Comparison of ENCODE assay signal across 11 mouse cellular contexts in the genomic region with DNA sequence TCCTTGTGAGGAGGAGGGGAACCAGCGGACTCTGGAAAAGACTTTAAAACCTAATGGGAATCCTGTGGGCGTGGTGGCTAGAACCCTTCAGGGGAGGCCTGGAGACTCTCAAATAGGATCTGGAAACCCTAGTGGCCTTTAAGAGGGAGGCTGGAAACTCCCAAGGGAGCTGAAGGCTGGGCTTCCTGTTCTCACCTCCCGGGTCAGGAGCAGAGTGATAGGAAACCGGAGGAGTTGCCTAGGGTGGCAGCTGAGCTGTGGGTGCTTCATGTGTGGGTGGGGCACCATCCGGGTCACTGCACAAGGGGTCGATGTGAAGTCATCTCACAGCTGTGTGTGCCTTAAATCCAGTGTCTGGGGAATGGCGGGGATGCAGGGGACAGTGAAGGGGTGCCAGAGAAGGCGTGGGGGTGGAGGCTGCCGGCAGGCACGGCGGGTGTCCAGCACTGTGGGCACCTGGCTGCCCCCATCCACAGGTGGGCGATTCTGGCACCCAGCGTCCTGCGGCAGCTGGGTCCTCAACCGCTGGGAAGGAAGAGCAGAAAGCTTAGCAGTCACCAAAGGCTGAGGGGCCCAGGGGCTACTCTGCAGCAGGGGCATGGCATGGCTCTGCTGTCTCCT. TPM values are rescaled to one million over a fixed set of nuclear protein-coding genes. Genes with fewer than 3 reads are reported as not detected.
DNase-seq lines count a peak whose midpoint lies in the region; ATAC-seq lines count a peak whose summit lies in the region.
"Had no signal": no experiment of that assay in that cellular context is flagged by ENCODE, and none has a peak within 500 bp of the region (broad histone marks: within the 10 kb centered on the region; RNA-seq: fewer than 3 reads in every experiment).

No protein-coding gene starts in this region.

- no peaks in the 10 kb centered on the region for H3K36me3 ChIP-seq in forebrain, embryonic 11.5 days (ENCODE audit: control insufficient read depth, insufficient read depth, low read length)
- peaks cover 14% of the 10 kb centered on the region; the same call in 1 of the 2 replicates for H3K36me3 ChIP-seq in forebrain, embryonic 14.5 days (ENCODE audit: control insufficient read depth, insufficient read depth, low read length)
- H3K36me3 ChIP-seq in liver, embryonic 11.5 days (ENCODE audit: control insufficient read depth, insufficient read depth, low read length): peaks cover 7% of the 10 kb centered on the region; the same call in 1 of the 2 replicates

- no peaks in the 10 kb centered on the region for H3K27me3 ChIP-seq in forebrain, embryonic 11.5 days (ENCODE audit: control insufficient read depth, insufficient read depth, low read length)
- no peaks in the 10 kb centered on the region for H3K27me3 ChIP-seq in forebrain, embryonic 14.5 days (replicated peaks; ENCODE audit: control insufficient read depth, insufficient read depth, low read length)
- H3K27me3 ChIP-seq in liver, embryonic 11.5 days (replicated peaks; ENCODE audit: control insufficient read depth, insufficient read depth, low read length): no peaks in the 10 kb centered on the region

- H3K4me2 ChIP-seq in forebrain, embryonic 11.5 days (ENCODE audit: low read depth, low read length, severe bottlenecking): no peak overlapping the region
- H3K4me2 ChIP-seq in forebrain, embryonic 14.5 days (ENCODE audit: low read length): no peak overlapping the region
- H3K4me2 ChIP-seq in liver, embryonic 11.5 days: no peak overlapping the region

- intact Hi-C loops in heart, postnatal 14 days (cut with DNase I): no loop called here

- H3K9me3 ChIP-seq in forebrain, embryonic 11.5 days (ENCODE audit: control insufficient read depth, low read length): no peaks in the 10 kb centered on the region
- H3K9me3 ChIP-seq in forebrain, embryonic 14.5 days (replicated peaks; ENCODE audit: control insufficient read depth, low read length): no peaks in the 10 kb centered on the region
- no peaks in the 10 kb centered on the region for H3K9me3 ChIP-seq in liver, embryonic 11.5 days (ENCODE audit: control insufficient read depth, low read length)
- H3K9me3 ChIP-seq: G1E had no signal

- 29% methylated on average over 15 of the region's 15 CpGs for WGBS in forebrain, embryonic 11.5 days
- 30% methylated on average over 15 of the region's 15 CpGs for WGBS in forebrain, embryonic 14.5 days
- 40% methylated on average over 15 of the region's 15 CpGs for WGBS in liver, embryonic 11.5 days

- H3K27ac ChIP-seq in forebrain, embryonic 11.5 days (ENCODE audit: low read depth, low read length): 0 out of 2 replicates have a peak overlapping the region, but pooled peaks have one; percentile 18
- no peak overlapping the region for H3K27ac ChIP-seq in forebrain, embryonic 14.5 days (ENCODE audit: low read depth, low read length)
- H3K27ac ChIP-seq in liver, embryonic 11.5 days (ENCODE audit: low read depth, low read length): peak overlapping the region; percentile 63

- ATAC-seq in forebrain, embryonic 11.5 days (replicated peaks; ENCODE audit: low FRiP score): no peak
- no peak for ATAC-seq in forebrain, embryonic 14.5 days
- no peak for ATAC-seq in liver, embryonic 11.5 days (replicated peaks; ENCODE audit: low FRiP score)

- H3K9ac ChIP-seq in forebrain, embryonic 11.5 days (ENCODE audit: low read length): no peak overlapping the region
- no peak overlapping the region for H3K9ac ChIP-seq in forebrain, embryonic 14.5 days (ENCODE audit: low read length)
- no peak overlapping the region for H3K9ac ChIP-seq in liver, embryonic 11.5 days (ENCODE audit: low read depth, low read length)

- no peak for DNase-seq in forebrain, embryonic 11.5 days (ENCODE audit: low spot score)
- DNase-seq in forebrain, embryonic 14.5 days (ENCODE audit: low spot score): no peak
- peak; percentile 43 for DNase-seq in adrenal gland, postnatal 25 days
- peak; percentile 45 to 49 for DNase-seq in heart, postnatal 14 days
- no peak for DNase-seq in liver, embryonic 11.5 days (ENCODE audit: low spot score)
- no peak for DNase-seq in thymus, postnatal 36 days
- no peak for DNase-seq in gastrocnemius, adult 8-10 months (ENCODE audit: low spot score in 2 of 2)
- no peak for DNase-seq in ovary, postnatal 10 days (ENCODE audit: low spot score)

- no peak overlapping the region for H3K4me3 ChIP-seq in forebrain, embryonic 11.5 days (ENCODE audit: low read depth, low read length)
- H3K4me3 ChIP-seq in forebrain, embryonic 14.5 days (ENCODE audit: low read depth, low read length): no peak overlapping the region
- H3K4me3 ChIP-seq in liver, embryonic 11.5 days (ENCODE audit: low read depth, low read length): no peak overlapping the region
- H3K4me3 ChIP-seq: erythroblast, embryonic 14.5 days had no signal

- H3K4me1 ChIP-seq in forebrain, embryonic 11.5 days (replicated peaks; ENCODE audit: control insufficient read depth, insufficient read depth, low read length): peaks cover 6% of the 10 kb centered on the region; the same call in 1 of the 2 replicates
- no peaks in the 10 kb centered on the region for H3K4me1 ChIP-seq in forebrain, embryonic 14.5 days (ENCODE audit: control insufficient read depth, insufficient read depth, low read length)
- H3K4me1 ChIP-seq in liver, embryonic 11.5 days (replicated peaks; ENCODE audit: control insufficient read depth, insufficient read depth, low read length): peaks cover 21% of the 10 kb centered on the region

RNA-seq across cellular contexts. Expression of gene Gtpbp3, which starts 10.1 kb away (rescaled TPM):
- polyA plus RNA-seq in forebrain, embryonic 11.5 days (2014; fragmentation: Nextera tagmentation; extraction: Ambion mirVana): 7.9 and 10.8 TPM in 2 replicates
- 2.2 and 3.8 TPM in 2 replicates for polyA plus RNA-seq in forebrain, embryonic 14.5 days (2014; fragmentation: Nextera tagmentation; extraction: Ambion mirVana)
- total RNA-seq in adrenal gland, postnatal 25 days (2021): 26.5 and 28.7 TPM in 2 replicates
- 10 to 100 TPM; 16.4 to 18.7 TPM for total RNA-seq in heart, postnatal 14 days (2021)
- polyA plus RNA-seq in liver, embryonic 11.5 days (2014; fragmentation: Nextera tagmentation; extraction: Ambion mirVana): 9.5 and 10.4 TPM in 2 replicates
- total RNA-seq in gastrocnemius, adult 8-10 months (2022): 10 to 100 TPM in 3 of 4 experiments, 1 to 10 TPM in 1; 9.5 to 11.2 (median 10.5) TPM

RNA-seq across cellular contexts. Expression of gene Ano8, which starts 12.2 kb away (rescaled TPM):
- 5.7 and 9.3 TPM in 2 replicates for polyA plus RNA-seq in forebrain, embryonic 11.5 days (2014; fragmentation: Nextera tagmentation; extraction: Ambion mirVana)
- polyA plus RNA-seq in forebrain, embryonic 14.5 days (2014; fragmentation: Nextera tagmentation; extraction: Ambion mirVana): 5.4 and 6.3 TPM in 2 replicates
- total RNA-seq in adrenal gland, postnatal 25 days (2021): 17.3 and 23.3 TPM in 2 replicates
- total RNA-seq in heart, postnatal 14 days (2021): 10 to 100 TPM; 16.6 to 18.4 TPM
- 0.60 and 0.96 TPM in 2 replicates for polyA plus RNA-seq in liver, embryonic 11.5 days (2014; fragmentation: Nextera tagmentation; extraction: Ambion mirVana)
- 10 to 100 TPM; 15.4 to 16.5 (median 15.9) TPM for total RNA-seq in gastrocnemius, adult 8-10 months (2022)

RNA-seq across cellular contexts. Expression of gene Plvap, which starts 13.6 kb away (rescaled TPM):
- 42.5 and 43.4 TPM in 2 replicates for polyA plus RNA-seq in forebrain, embryonic 11.5 days (2014; fragmentation: Nextera tagmentation; extraction: Ambion mirVana)
- 5.8 and 6.8 TPM in 2 replicates for polyA plus RNA-seq in forebrain, embryonic 14.5 days (2014; fragmentation: Nextera tagmentation; extraction: Ambion mirVana)
- 167 and 192 TPM in 2 replicates for total RNA-seq in adrenal gland, postnatal 25 days (2021)
- total RNA-seq in heart, postnatal 14 days (2021): 10 to 100 TPM; 19.3 to 26.2 TPM
- polyA plus RNA-seq in liver, embryonic 11.5 days (2014; fragmentation: Nextera tagmentation; extraction: Ambion mirVana): 56.0 and 57.3 TPM in 2 replicates
- 1 to 10 TPM; 6.6 to 9.5 (median 8.2) TPM for total RNA-seq in gastrocnemius, adult 8-10 months (2022)
- total RNA-seq: neutrophil, adult 5-6 weeks had no signal

RNA-seq across cellular contexts. Expression of gene Ccdc194, which starts 27.5 kb away (rescaled TPM):
- 0.29 TPM in 1 of 2 replicates, not detected in the other for polyA plus RNA-seq in forebrain, embryonic 11.5 days (2014; fragmentation: Nextera tagmentation; extraction: Ambion mirVana)
- polyA plus RNA-seq in forebrain, embryonic 14.5 days (2014; fragmentation: Nextera tagmentation; extraction: Ambion mirVana): 0.11 and 0.13 TPM in 2 replicates
- total RNA-seq in adrenal gland, postnatal 25 days (2021): not detected in 2 replicates
- under 1 TPM in 1 of 2 experiments, not detected in 1; 0.12 TPM for total RNA-seq in heart, postnatal 14 days (2021)
- polyA plus RNA-seq in liver, embryonic 11.5 days (2014; fragmentation: Nextera tagmentation; extraction: Ambion mirVana): 0.16 and 0.44 TPM in 2 replicates
- total RNA-seq in gastrocnemius, adult 8-10 months (2022): not detected
- total RNA-seq: neutrophil, adult 5-6 weeks had no signal
- polyA plus RNA-seq: erythroblast, embryonic 14.5 days; G1E had no signal

RNA-seq across cellular contexts. Expression of gene Dda1, which starts 29.0 kb away (rescaled TPM):
- polyA plus RNA-seq in forebrain, embryonic 11.5 days (2014; fragmentation: Nextera tagmentation; extraction: Ambion mirVana): 133 and 146 TPM in 2 replicates
- 207 and 225 TPM in 2 replicates for polyA plus RNA-seq in forebrain, embryonic 14.5 days (2014; fragmentation: Nextera tagmentation; extraction: Ambion mirVana)
- 62.5 and 64.7 TPM in 2 replicates for total RNA-seq in adrenal gland, postnatal 25 days (2021)
- 10 to 100 TPM; 33.5 to 36.4 TPM for total RNA-seq in heart, postnatal 14 days (2021)
- polyA plus RNA-seq in liver, embryonic 11.5 days (2014; fragmentation: Nextera tagmentation; extraction: Ambion mirVana): 94.1 and 98.2 TPM in 2 replicates
- total RNA-seq in gastrocnemius, adult 8-10 months (2022): 10 to 100 TPM; 24.5 to 31.8 (median 26.5) TPM

Comparison
In these comparisons a context has a peak if more than half of its experiments do, and no peak if none do; other contexts are left out.
1. DNase-seq: peak in adrenal gland, postnatal 25 days (single experiment) and heart, postnatal 14 days (2 of 2); none in forebrain, embryonic 11.5 days (single experiment), forebrain, embryonic 14.5 days (single experiment), liver, embryonic 11.5 days (single experiment), thymus, postnatal 36 days (0 of 2), gastrocnemius, adult 8-10 months (0 of 2) and ovary, postnatal 10 days (single experiment).